Mouse (Mus musculus) midbrain, embryonic 12.5 days (tissue): Measurements from ENCODE around the gene 4930435E12Rik. TPM values are rescaled to one million over a fixed set of nuclear protein-coding genes. Genes with fewer than 3 reads are reported as not detected.
"Not testable (repeated sequence)": the region's sequence is repeated elsewhere in the genome, so short reads cannot be mapped to it uniquely, and the experiment has no call there.

Source experiments
- ATAC-seq: fragments of 200-750 bp; cut with Nextera tagmentation; 2 replicates; pipeline ENCODE4 v1.8.0; 2017; ENCODE audit warnings: low read depth, moderate TSS enrichment, moderate library complexity; ENCODE audit not compliant: low FRiP score
- H3K27ac ChIP-seq: fragments of 300-500 bp; sonication (generic); replicated peaks from 2 replicates; pipeline ENCODE4 v1.5.1; 2016; ENCODE audit warnings: mild to moderate bottlenecking
- H3K27me3 ChIP-seq: fragments of 300-500 bp; sonication (generic); 2 replicates; pipeline ENCODE4 v1.6.1; 2016; ENCODE audit warnings: mild to moderate bottlenecking
- H3K36me3 ChIP-seq: fragments of 300-500 bp; sonication (generic); 2 replicates; pipeline ENCODE4 v1.6.1; 2016
- H3K4me1 ChIP-seq: fragments of 300-500 bp; sonication (generic); 2 replicates; pipeline ENCODE4 v1.6.1; 2016
- H3K4me2 ChIP-seq: fragments of 300-500 bp; sonication (generic); replicated peaks from 2 replicates; pipeline ENCODE4 v1.6.1; 2016; ENCODE audit warnings: mild to moderate bottlenecking, moderate library complexity
- H3K4me3 ChIP-seq: fragments of 300-500 bp; sonication (generic); 2 replicates; pipeline ENCODE4 v1.5.1; 2016; ENCODE audit warnings: mild to moderate bottlenecking
- H3K9ac ChIP-seq: fragments of 300-500 bp; sonication (generic); replicated peaks from 2 replicates; pipeline ENCODE4 v1.6.1; 2016; ENCODE audit warnings: mild to moderate bottlenecking, moderate library complexity
- H3K9me3 ChIP-seq: fragments of 300-500 bp; sonication (generic); 2 replicates; pipeline ENCODE4 v1.6.1; 2016; ENCODE audit warnings: mild to moderate bottlenecking
- WGBS: fragments of 180-500 bp; shearing (Covaris S2); methylation state at CpG from one replicate; pipeline ENCODE4 v1.1.7; 2016; 5-methylcytosine and 5-hydroxymethylcytosine counted together
- polyA plus RNA-seq: library from polyadenylated mRNA; unstranded; fragments of >200 nt; fragmentation: Nextera tagmentation; extraction: Ambion mirVana; gene quantifications from 2 replicates; pipeline ENCODE4 v1.2.1, GENCODE M21; 2016

Gene 4930435E12Rik
- not detected in 2 replicates for polyA plus RNA-seq

- H3K27me3 ChIP-seq, result no peaks in the 10 kb centered on the region
- no peak within 1 kb of the TSS for H3K9ac ChIP-seq
- H3K4me3 ChIP-seq, result no peak within 1 kb of the TSS
- no peaks in the 10 kb centered on the region for H3K9me3 ChIP-seq
- H3K4me2 ChIP-seq, result no peak within 1 kb of the TSS
- H3K36me3 ChIP-seq, result no peaks in the 10 kb centered on the region
- no peak within 1 kb of the TSS for H3K27ac ChIP-seq
- 82% methylated on average over 3 of the region's 3 CpGs for WGBS
- no peak for ATAC-seq
- no peaks in the 10 kb centered on the region for H3K4me1 ChIP-seq
These were observed at the start of gene 4930435E12Rik for GRCm38 (mm10) chr16:38828649-38829048. TSS of gene 4930435E12Rik (minus strand) at chr16:38828749.

- Histone ChIP-seq H3K4me2 (no peak overlapping the region), H3K27me3 (no peaks in the 10 kb centered on the region), H3K9me3 (no peaks in the 10 kb centered on the region), H3K9ac (no peak overlapping the region), H3K4me1 (0 out of 2 replicates have a peak, but pooled peaks cover 2% of the 10 kb centered on the region), H3K36me3 (no peaks in the 10 kb centered on the region), H3K4me3 (no peak overlapping the region), H3K27ac (no peak overlapping the region)
- WGBS, result 36% methylated on average over 4 of the region's 4 CpGs
- no peak for ATAC-seq
These were observed 45.9 kb upstream of the 4930435E12Rik start for GRCm38 (mm10) chr16:38874481-38874880.

DNA sequence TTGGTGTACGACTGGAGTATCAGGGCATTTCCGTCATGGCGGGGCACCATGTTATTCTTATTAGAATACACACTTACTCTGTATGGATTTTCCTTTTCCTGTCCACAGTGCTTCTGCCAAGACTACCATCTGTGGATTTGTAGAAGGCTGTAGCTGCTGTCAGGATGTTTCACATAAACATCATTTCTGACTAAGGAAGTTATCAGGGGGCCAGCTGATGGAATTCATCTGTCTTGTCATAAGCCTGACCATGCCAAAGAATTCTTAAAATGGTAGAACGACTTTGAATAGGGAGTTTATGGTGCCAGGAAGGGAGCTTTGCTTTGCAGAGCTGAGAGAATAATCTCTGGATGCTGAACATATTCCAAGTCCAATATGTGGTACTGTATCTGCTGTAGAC is 44.7 kb upstream of the 4930435E12Rik start:
- H3K4me3 ChIP-seq, result no peak overlapping the region
- no peak for ATAC-seq
- WGBS, result 90% methylated on average over 4 of the region's 4 CpGs
- H3K4me2 ChIP-seq, result no peak overlapping the region
- H3K27ac ChIP-seq, result no peak overlapping the region
- H3K9ac ChIP-seq, result no peak overlapping the region
- no peaks in the 10 kb centered on the region for H3K27me3 ChIP-seq
- no peaks in the 10 kb centered on the region for H3K9me3 ChIP-seq
- H3K4me1 ChIP-seq, result 0 out of 2 replicates have a peak, but pooled peaks cover 2% of the 10 kb centered on the region
- H3K36me3 ChIP-seq, result no peaks in the 10 kb centered on the region

DNA sequence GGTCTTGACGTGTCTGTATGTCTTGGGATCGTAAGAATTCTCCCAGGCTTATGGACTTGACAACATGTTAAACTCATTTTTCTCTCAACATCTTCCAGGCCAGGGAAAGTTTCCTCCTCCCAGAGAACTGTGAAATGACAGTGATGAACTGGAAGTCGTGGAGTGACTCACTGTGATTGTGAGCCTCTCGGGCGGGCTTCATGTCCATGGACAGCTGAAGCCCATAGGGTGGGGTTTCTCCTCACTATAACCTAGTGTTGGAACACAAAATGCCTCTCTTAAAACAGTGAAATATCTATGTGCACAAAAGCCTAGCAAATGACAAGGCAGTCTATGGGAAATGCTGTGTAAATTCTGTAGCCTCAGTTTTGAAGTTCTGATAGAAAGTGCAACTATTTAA is 35.8 kb upstream of the 4930435E12Rik start:
- H3K4me2 ChIP-seq, result no peak overlapping the region
- WGBS, result 96% methylated on average over 5 of the region's 5 CpGs
- no peak for ATAC-seq
- no peak overlapping the region for H3K4me3 ChIP-seq
- no peaks in the 10 kb centered on the region for H3K27me3 ChIP-seq
- H3K4me1 ChIP-seq, result no peaks in the 10 kb centered on the region
- H3K9me3 ChIP-seq, result no peaks in the 10 kb centered on the region
- H3K36me3 ChIP-seq, result no peaks in the 10 kb centered on the region
- no peak overlapping the region for H3K9ac ChIP-seq
- H3K27ac ChIP-seq, result no peak overlapping the region

DNA sequence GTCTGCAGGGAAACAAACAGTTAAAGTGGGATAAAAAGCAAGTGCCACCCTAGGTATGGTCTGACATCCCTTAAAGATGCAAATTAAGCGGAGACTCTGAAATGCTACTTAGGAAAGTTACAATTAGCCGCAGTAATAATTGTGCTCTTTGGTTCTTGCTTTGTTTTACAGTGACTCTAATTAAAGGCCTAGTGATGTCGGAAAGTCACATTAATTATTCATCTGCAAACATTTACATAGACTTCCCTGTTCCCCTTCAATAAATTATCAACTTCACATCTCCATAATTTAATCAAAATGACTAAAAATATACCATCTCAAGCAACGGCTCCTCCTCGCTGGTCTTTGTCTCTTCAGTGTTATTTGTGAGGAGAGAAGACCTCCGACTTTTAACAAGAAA is 32.0 kb upstream of the 4930435E12Rik start:
- no peaks in the 10 kb centered on the region for H3K36me3 ChIP-seq
- no peaks in the 10 kb centered on the region for H3K27me3 ChIP-seq
- no peak overlapping the region for H3K27ac ChIP-seq
- no peak overlapping the region for H3K9ac ChIP-seq
- H3K4me3 ChIP-seq, result no peak overlapping the region
- H3K4me2 ChIP-seq, result no peak overlapping the region
- no peaks in the 10 kb centered on the region for H3K9me3 ChIP-seq
- 67% methylated on average over 6 of the region's 6 CpGs for WGBS
- H3K4me1 ChIP-seq, result no peaks in the 10 kb centered on the region
- no peak for ATAC-seq

- 35% methylated on average over 8 of the region's 8 CpGs for WGBS
- ATAC-seq, result no peak
- Histone ChIP-seq H3K27ac (no peak overlapping the region), H3K4me2 (no peak overlapping the region), H3K9ac (no peak overlapping the region), H3K27me3 (no peaks in the 10 kb centered on the region), H3K4me1 (no peaks in the 10 kb centered on the region), H3K9me3 (no peaks in the 10 kb centered on the region), H3K36me3 (no peaks in the 10 kb centered on the region), H3K4me3 (no peak overlapping the region)
These were observed 29.7 kb upstream of the 4930435E12Rik start for GRCm38 (mm10) chr16:38858120-38858749.

DNA sequence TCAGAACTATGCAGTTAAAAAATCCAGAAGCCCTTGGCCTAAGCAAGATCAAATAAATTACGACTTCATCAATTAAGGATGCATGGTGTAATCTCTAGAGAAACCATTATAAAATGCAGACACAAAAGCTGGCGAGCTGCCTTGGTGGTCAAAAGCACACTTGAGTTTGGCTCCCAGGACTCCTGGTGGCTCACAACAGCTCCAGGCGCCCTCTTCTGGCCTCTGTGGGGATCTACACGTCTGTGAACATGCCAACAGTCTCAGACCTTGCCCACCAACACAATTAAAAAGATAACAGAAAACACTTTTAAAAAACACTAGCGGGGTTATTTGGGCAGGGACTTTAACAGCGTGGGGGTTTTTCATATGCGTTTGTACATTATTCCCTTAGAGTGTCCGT is 16.0 kb downstream of the 4930435E12Rik start:
- no peak overlapping the region for H3K4me3 ChIP-seq
- H3K9me3 ChIP-seq, result no peaks in the 10 kb centered on the region
- H3K4me1 ChIP-seq, result peaks cover 7% of the 10 kb centered on the region
- H3K27me3 ChIP-seq, result no peaks in the 10 kb centered on the region
- H3K36me3 ChIP-seq, result no peaks in the 10 kb centered on the region
- H3K9ac ChIP-seq, result no peak overlapping the region
- 35% methylated on average over 8 of the region's 8 CpGs for WGBS
- no peak overlapping the region for H3K27ac ChIP-seq
- H3K4me2 ChIP-seq, result no peak overlapping the region
- no peak for ATAC-seq

DNA sequence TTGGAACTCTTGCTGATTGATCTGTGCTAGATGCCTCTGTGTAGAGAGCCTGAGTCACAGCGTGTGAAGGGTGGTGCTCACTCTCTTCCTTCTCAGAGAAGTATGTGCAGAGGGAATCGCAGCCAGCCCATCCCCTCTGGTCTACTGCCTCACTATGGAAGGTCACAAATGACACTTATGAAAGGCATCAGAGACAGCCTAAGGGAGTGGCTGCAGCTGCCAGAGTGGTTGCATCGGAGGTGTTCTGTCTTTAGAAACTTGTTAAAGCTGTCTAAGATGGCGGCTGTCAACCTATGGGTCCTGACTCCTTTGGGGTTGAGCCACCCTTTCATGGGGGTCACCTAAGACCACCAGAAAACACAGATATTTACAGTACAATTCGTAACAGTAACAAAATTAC is 18.4 kb downstream of the 4930435E12Rik start:
- no peaks in the 10 kb centered on the region for H3K27me3 ChIP-seq
- ATAC-seq, result no peak
- no peaks in the 10 kb centered on the region for H3K36me3 ChIP-seq
- no peaks in the 10 kb centered on the region for H3K9me3 ChIP-seq
- H3K27ac ChIP-seq, result no peak overlapping the region
- no peak overlapping the region for H3K4me2 ChIP-seq
- no peak overlapping the region for H3K9ac ChIP-seq
- H3K4me1 ChIP-seq, result no peaks in the 10 kb centered on the region
- 85% methylated on average over 5 of the region's 5 CpGs for WGBS
- no peak overlapping the region for H3K4me3 ChIP-seq

DNA sequence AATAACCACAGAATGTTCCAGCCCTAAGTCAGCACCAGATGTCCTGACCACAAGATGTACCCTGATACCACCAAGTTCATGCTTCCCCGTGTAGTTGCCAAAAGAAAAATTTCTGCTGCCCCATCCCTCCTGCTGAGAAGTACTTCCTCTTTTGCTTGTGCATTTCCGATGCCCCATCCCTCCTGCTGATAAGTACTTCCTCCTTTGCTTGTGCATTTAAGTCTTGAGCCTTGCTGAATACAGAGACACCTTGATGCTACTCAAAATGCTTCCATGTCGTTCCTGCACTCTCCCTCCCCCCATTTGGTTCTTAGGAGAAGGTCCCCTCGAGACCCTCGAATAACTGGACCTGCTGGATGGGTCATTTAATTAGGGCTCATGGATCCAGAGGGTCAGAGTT is 20.8 kb downstream of the 4930435E12Rik start:
- not testable (repeated sequence) for H3K9ac ChIP-seq, H3K4me1 ChIP-seq, ATAC-seq, H3K27me3 ChIP-seq, H3K4me3 ChIP-seq, H3K27ac ChIP-seq, H3K4me2 ChIP-seq, H3K9me3 ChIP-seq, H3K36me3 ChIP-seq
- 90% methylated on average over 5 of the region's 5 CpGs for WGBS

DNA sequence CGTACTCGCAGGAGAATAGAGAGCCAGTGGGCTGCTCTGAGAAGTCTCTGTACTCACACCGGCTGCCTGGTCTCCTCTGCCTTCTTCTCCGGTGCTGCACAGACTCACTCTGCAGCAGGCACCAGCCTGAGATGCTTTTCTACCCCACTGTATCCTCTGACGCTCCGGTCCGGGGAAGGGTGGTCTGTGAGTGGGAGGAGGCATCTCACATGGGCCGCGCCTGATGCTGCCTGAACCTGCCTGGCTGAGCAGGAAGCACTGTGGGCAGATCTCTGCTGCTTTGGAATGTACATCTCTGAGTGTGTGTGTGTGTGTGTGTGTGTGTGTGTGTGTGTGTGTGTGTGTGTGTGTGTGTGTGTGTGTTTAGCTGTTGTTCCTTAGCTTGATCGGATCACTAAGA is 28.5 kb downstream of the 4930435E12Rik start, which contains the start of gene Upk1b:
TSS of gene Upk1b (minus strand) at position 238 of the 400 bp plus-strand sequence.
- no peak within 1 kb of the TSS for H3K4me2 ChIP-seq
- no peak within 1 kb of the TSS for H3K4me3 ChIP-seq
- ATAC-seq, result no peak
- H3K9ac ChIP-seq, result no peak within 1 kb of the TSS
- no peaks in the 10 kb centered on the region for H3K27me3 ChIP-seq
- H3K36me3 ChIP-seq, result no peaks in the 10 kb centered on the region
- H3K4me1 ChIP-seq, result no peaks in the 10 kb centered on the region
- 59% methylated on average over 10 of the region's 10 CpGs for WGBS
- no peaks in the 10 kb centered on the region for H3K9me3 ChIP-seq
- H3K27ac ChIP-seq, result no peak within 1 kb of the TSS

DNA sequence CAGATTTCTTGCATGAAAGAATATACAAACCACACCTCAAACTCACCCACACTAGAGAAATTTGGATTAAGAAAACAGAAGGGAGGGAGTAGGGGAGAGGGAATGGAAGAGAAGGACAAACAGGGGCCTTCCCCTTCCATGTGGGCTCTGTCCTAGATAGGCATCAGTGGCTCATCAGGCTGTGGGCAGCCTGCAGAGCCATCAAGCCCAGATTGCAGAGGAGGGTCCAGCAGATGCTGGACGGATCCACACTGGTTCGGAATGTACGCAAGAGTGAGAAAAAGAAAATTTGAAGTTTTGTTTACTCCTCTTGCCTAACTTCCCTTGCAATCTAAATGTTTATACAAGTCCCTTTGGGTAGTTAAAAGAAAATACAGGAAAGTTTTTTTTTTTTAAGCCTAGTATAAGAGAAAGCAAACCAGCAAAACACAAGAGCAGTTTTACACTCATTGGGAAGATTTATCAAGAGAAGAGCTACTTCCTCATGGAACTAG is 29.5 kb downstream of the 4930435E12Rik start:
- H3K27ac ChIP-seq, result no peak overlapping the region
- no peak for ATAC-seq
- no peak overlapping the region for H3K9ac ChIP-seq
- 90% methylated on average over 3 of the region's 3 CpGs for WGBS
- no peaks in the 10 kb centered on the region for H3K36me3 ChIP-seq
- no peaks in the 10 kb centered on the region for H3K4me1 ChIP-seq
- no peaks in the 10 kb centered on the region for H3K9me3 ChIP-seq
- H3K27me3 ChIP-seq, result no peaks in the 10 kb centered on the region
- H3K4me3 ChIP-seq, result no peak overlapping the region
- H3K4me2 ChIP-seq, result no peak overlapping the region

DNA sequence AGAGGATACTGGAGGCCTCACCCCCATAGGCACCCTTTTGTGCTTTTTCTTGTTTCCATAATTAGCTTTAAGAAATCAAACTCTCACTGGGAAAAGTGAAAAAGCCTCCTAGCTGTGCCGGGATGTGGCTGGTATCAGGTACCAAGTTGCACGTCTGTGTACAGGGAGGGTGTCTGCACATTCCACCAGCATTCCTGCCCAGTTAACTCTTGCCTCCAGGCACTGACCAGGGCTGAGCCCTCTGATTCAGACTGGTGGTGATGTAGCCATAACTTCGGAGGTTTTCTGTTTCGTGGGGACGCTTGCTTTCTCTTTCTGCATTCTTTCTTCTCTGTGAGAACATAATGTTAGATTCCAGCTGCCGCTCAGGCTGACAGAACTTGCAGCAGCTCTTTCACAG is 35.4 kb downstream of the 4930435E12Rik start:
- Histone ChIP-seq H3K4me1 (no peaks in the 10 kb centered on the region), H3K9ac (no peak overlapping the region), H3K9me3 (no peaks in the 10 kb centered on the region), H3K36me3 (no peaks in the 10 kb centered on the region), H3K4me3 (no peak overlapping the region), H3K4me2 (no peak overlapping the region), H3K27me3 (no peaks in the 10 kb centered on the region), H3K27ac (no peak overlapping the region)
- WGBS, result 86% methylated on average over 6 of the region's 6 CpGs
- no peak for ATAC-seq

- H3K4me3 ChIP-seq, result no peak overlapping the region
- no peak for ATAC-seq
- no peaks in the 10 kb centered on the region for H3K4me1 ChIP-seq
- H3K27me3 ChIP-seq, result no peaks in the 10 kb centered on the region
- H3K9ac ChIP-seq, result no peak overlapping the region
- H3K36me3 ChIP-seq, result no peaks in the 10 kb centered on the region
- WGBS, result 87% methylated on average over 3 of the region's 3 CpGs
- H3K9me3 ChIP-seq, result no peaks in the 10 kb centered on the region
- no peak overlapping the region for H3K27ac ChIP-seq
- H3K4me2 ChIP-seq, result no peak overlapping the region
These were observed 38.6 kb downstream of the 4930435E12Rik start for GRCm38 (mm10) chr16:38789966-38790365.
